Mouse (Mus musculus) thymus, adult 2 months (tissue): ENCODE data around the gene Sqstm1.

ENCODE experiments used
- CTCF ChIP-seq: fragments of 200-500 bp; IDR thresholded peaks from 2 replicates; pipeline ENCODE4 v1.5.1; 2012; ENCODE audit warnings: mild to moderate bottlenecking, control low read depth, low read length, moderate library complexity, borderline replicate concordance; ENCODE audit not compliant: control insufficient read depth, poor library complexity, insufficient read depth; ENCODE audit errors: extremely low read depth
- POLR2A ChIP-seq: fragments of 200-500 bp; IDR thresholded peaks from 2 replicates; pipeline ENCODE4 v1.6.1; 2012; ENCODE audit warnings: mild to moderate bottlenecking, low read length, control low read depth, moderate library complexity; ENCODE audit not compliant: control insufficient read depth, poor library complexity, insufficient read depth; ENCODE audit errors: extremely low read depth

- TF ChIP-seq CTCF (no peak), POLR2A (no peak)
Observed at GRCm38 (mm10) chr11:50206037-50206436, 4.6 kb downstream of the Sqstm1 start.
